8 mouse cellular contexts compared by ENCODE assay signal in genomic region chr6:38533428-38534405, GRCm38 (mm10). TPM values are rescaled to one million over a fixed set of nuclear protein-coding genes. Genes with fewer than 3 reads are reported as not detected.
A peak's percentile ranks its signal among the peaks of the same experiment; 100 is the strongest.
DNase-seq lines count a peak whose midpoint lies in the region; ATAC-seq and TF ChIP-seq lines count a peak whose summit lies in the region.

Gene Fmc1, plus strand, starts transcription at chr6:38533502.

- WGBS in hindbrain, postnatal 0 days, result 5% methylated on average over 41 of the region's 41 CpGs

- peak; percentile 46 for TF ChIP-seq CTCF in gastrocnemius, adult 2 months (IDR thresholded peaks at IDR 0.05)
- peak; percentile 69 for TF ChIP-seq CTCF in hindbrain, postnatal 0 days (IDR thresholded peaks at IDR 0.05; ENCODE audit: low read depth)
- peak; percentile 31 for TF ChIP-seq CTCF in left cerebral cortex, adult 2 months (IDR thresholded peaks at IDR 0.05)

- DNase-seq in ZHBTc4 (ENCODE audit: low read depth, low spot score), result peak; percentile 99
- peak; percentile 98 for DNase-seq in gastrocnemius, adult 2 months
- DNase-seq in hindbrain, postnatal 0 days (ENCODE audit: low spot score), result peak; percentile 100
- DNase-seq in left cerebral cortex, adult 2 months (ENCODE audit: extremely low spot score in 1 of 2, low spot score in 2 of 2), result peak; percentile 97
- peak; percentile 99 for DNase-seq in right cerebral cortex, adult 2 months (ENCODE audit: low spot score in 2 of 2)
- DNase-seq in urinary bladder, postnatal 14 days (ENCODE audit: low spot score), result peak; percentile 97

- H3K36me3 ChIP-seq in hindbrain, postnatal 0 days (ENCODE audit: insufficient read depth, low read length), result no peaks in the 10 kb centered on the region

- ATAC-seq in common myeloid progenitor, adult 5-6 weeks (replicated peaks; ENCODE audit: low read depth, poor library complexity, severe bottlenecking), result peak; percentile 76
- peak; percentile 93 for ATAC-seq in hindbrain, postnatal 0 days
- ATAC-seq in megakaryocyte, adult 5-6 weeks (ENCODE audit: poor library complexity, severe bottlenecking), result peak; percentile 74

- H3K9ac ChIP-seq in hindbrain, postnatal 0 days (replicated peaks; ENCODE audit: low read length), result peak within 1 kb of the TSS; percentile 81

- H3K27ac ChIP-seq in gastrocnemius, adult 2 months, result peak within 1 kb of the TSS; percentile 100
- H3K27ac ChIP-seq in hindbrain, postnatal 0 days, result peak within 1 kb of the TSS; percentile 93
- H3K27ac ChIP-seq in left cerebral cortex, adult 2 months, result peak within 1 kb of the TSS; percentile 100

- intact Hi-C loops in gastrocnemius, adult 2 months (cut with DNase I), result loop anchor here (1.0 to 5.0 kb wide), 2 partner anchors 41 to 101 kb away; partner anchors contain the start of gene Ubn2
- intact Hi-C loops in left cerebral cortex, adult 2 months (cut with DNase I), result loop anchor here (1.0 kb wide), 2 partner anchors 18 to 98 kb away; partner anchors contain the start of gene Luc7l2

- no peaks in the 10 kb centered on the region for H3K27me3 ChIP-seq in hindbrain, postnatal 0 days (ENCODE audit: insufficient read depth, low read length)

- 0 out of 2 replicates have a peak, but pooled peaks cover 3% of the 10 kb centered on the region for H3K4me1 ChIP-seq in hindbrain, postnatal 0 days (ENCODE audit: insufficient read depth, low read length)

- H3K4me3 ChIP-seq in gastrocnemius, adult 2 months, result peak within 1 kb of the TSS; percentile 100
- peak within 1 kb of the TSS; percentile 64 for H3K4me3 ChIP-seq in hindbrain, postnatal 0 days (ENCODE audit: low read length)
- peak within 1 kb of the TSS; percentile 91 for H3K4me3 ChIP-seq in left cerebral cortex, adult 2 months

- peak within 1 kb of the TSS; percentile 86 for H3K4me2 ChIP-seq in hindbrain, postnatal 0 days (ENCODE audit: low read depth, low read length)

- H3K9me3 ChIP-seq in hindbrain, postnatal 0 days (ENCODE audit: low read length), result no peaks in the 10 kb centered on the region

RNA-seq across cellular contexts. Expression of gene Fmc1, which starts in this region (rescaled TPM):
- total RNA-seq in common myeloid progenitor, adult 5-6 weeks (2017), result 11.7 and 47.1 TPM in 2 replicates
- total RNA-seq in gastrocnemius, adult 2 months (2021), result 100 to 1,000 TPM; 128 to 218 TPM
- 22.5 and 55.8 TPM in 2 replicates for total RNA-seq in hindbrain, postnatal 0 days (2014; rRNA removed)
- polyA plus RNA-seq in hindbrain, postnatal 0 days (2015; fragmentation: Nextera tagmentation; extraction: Ambion mirVana), result 256 and 260 TPM in 2 replicates
- 10 to 100 TPM; 53.2 to 58.7 TPM for total RNA-seq in left cerebral cortex, adult 2 months (2021)
- 48.0 and 66.4 TPM in 2 replicates for total RNA-seq in megakaryocyte, adult 5-6 weeks (2015)
- 21.9 and 31.2 TPM in 2 replicates for total RNA-seq in megakaryocyte, adult 5-6 weeks (2017)

Comparison
In these comparisons a context has a peak if more than half of its experiments do, and no peak if none do; other contexts are left out.
1. Peak in every context shown above with its lines: DNase-seq, ATAC-seq, H3K4me3 ChIP-seq and H3K27ac ChIP-seq.